Mouse (Mus musculus) hindbrain, postnatal 0 days (tissue): ENCODE measurements at regions not wholly inside any gene's neighbourhood (a gene's known extent, or its start where the extent isn't known, plus 50 kb on each side); places are given as distances from the start of the nearest gene placed in this dataset.

Experiments
- ATAC-seq: fragments of 200-750 bp; cut with Nextera tagmentation; 2 replicates; pipeline ENCODE4 v1.8.0; 2017; ENCODE audit warnings: mild to moderate bottlenecking, moderate TSS enrichment, moderate library complexity
- DNase-seq: peaks from one replicate; pipeline ENCODE4 v3.0.0-alpha.2; 2015; ENCODE audit warnings: low spot score
- H3K27ac ChIP-seq: fragments of 300-500 bp; sonication (generic); 2 replicates; pipeline ENCODE4 v1.5.1; 2014; ENCODE audit warnings: mild to moderate bottlenecking
- H3K27me3 ChIP-seq: fragments of 300-500 bp; sonication (generic); 2 replicates; pipeline ENCODE4 v1.6.1; 2014; ENCODE audit warnings: low read length, mixed read lengths; ENCODE audit not compliant: insufficient read depth
- H3K36me3 ChIP-seq: fragments of 300-500 bp; sonication (generic); 2 replicates; pipeline ENCODE4 v1.6.1; 2014; ENCODE audit warnings: low read length, mixed read lengths; ENCODE audit not compliant: insufficient read depth
- H3K4me1 ChIP-seq: fragments of 300-500 bp; sonication (generic); 2 replicates; pipeline ENCODE4 v1.6.1; 2014; ENCODE audit warnings: antibody characterized with exemption, low read length, mixed read lengths; ENCODE audit not compliant: insufficient read depth
- H3K4me2 ChIP-seq: fragments of 300-500 bp; sonication (generic); 2 replicates; pipeline ENCODE4 v1.6.1; 2014; ENCODE audit warnings: low read depth, mild to moderate bottlenecking, low read length, moderate library complexity, mixed read lengths
- H3K4me3 ChIP-seq: fragments of 300-500 bp; sonication (generic); 2 replicates; pipeline ENCODE4 v1.5.1; 2014; ENCODE audit warnings: low read length
- H3K9ac ChIP-seq: fragments of 300-500 bp; sonication (generic); replicated peaks from 2 replicates; pipeline ENCODE4 v1.6.1; 2014; ENCODE audit warnings: mild to moderate bottlenecking, low read length, moderate library complexity, mixed read lengths
- H3K9me3 ChIP-seq: fragments of 300-500 bp; sonication (generic); 2 replicates; pipeline ENCODE4 v1.6.1; 2016; ENCODE audit warnings: low read length, mixed read lengths
- CTCF ChIP-seq: IDR thresholded peaks from 2 replicates; pipeline ENCODE4 v1.5.1; 2016; ENCODE audit warnings: antibody characterized with exemption, control low read depth, low read depth
- WGBS: fragments of 180-500 bp; shearing (Covaris S2); extraction: QIAGEN DNeasy Blood & Tissue Kit; methylation state at CpG from one replicate; pipeline ENCODE4 v1.1.7; 2014; 5-methylcytosine and 5-hydroxymethylcytosine counted together

DNA sequence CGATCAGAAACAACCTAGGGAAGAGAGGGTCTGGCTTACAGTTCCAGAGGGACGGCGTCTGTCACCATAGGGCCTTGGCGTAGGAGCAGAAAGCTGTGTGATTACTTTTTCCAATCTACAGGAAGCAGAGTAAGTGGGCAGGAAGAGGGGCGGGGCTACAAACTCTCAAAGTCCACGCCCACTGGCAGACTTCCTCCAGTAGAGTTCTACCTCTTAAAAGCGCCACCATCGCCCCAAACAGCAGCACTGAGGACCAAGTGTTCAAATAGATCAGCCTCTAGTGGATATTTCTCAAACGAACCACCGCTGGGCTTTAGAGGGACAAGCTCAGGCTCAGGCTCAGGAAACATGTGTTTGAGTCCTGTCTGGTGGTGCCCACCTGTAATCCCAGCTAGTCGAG is 231.2 kb upstream of the Msx2 start:
- TF ChIP-seq CTCF = no peak
- ATAC-seq (no peak), DNase-seq (no peak)
- 91% methylated on average over 11 of the region's 11 CpGs for WGBS
- H3K4me3 ChIP-seq = no peak overlapping the region
- no peak overlapping the region for H3K27ac ChIP-seq
- H3K36me3 ChIP-seq = no peaks in the 10 kb centered on the region
- H3K4me1 ChIP-seq = no peaks in the 10 kb centered on the region
- H3K9ac ChIP-seq = no peak overlapping the region
- no peak overlapping the region for H3K4me2 ChIP-seq
- no peaks in the 10 kb centered on the region for H3K27me3 ChIP-seq
- no peaks in the 10 kb centered on the region for H3K9me3 ChIP-seq

DNA sequence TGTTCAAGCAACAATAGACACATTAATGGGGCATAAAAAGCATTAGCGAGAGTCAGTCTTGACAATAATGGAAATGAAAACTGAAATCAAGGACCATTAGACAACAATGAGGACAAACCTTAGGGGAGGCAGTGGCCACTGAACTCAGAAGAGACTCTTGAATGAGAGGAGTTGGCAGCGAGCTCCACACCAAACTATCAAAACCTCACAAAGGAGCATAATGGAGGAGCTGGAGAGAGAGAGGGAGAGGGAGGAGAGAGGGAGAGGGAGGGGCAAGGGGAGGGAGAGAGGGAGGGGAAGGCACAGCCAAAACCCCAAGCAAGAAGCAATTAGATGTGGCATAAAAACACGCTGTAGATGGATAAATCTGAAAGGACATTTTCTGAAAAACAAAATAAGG is 227.4 kb upstream of the Msx2 start:
- no peak for TF ChIP-seq CTCF
- no peak overlapping the region for H3K4me3 ChIP-seq
- H3K9me3 ChIP-seq = no peaks in the 10 kb centered on the region
- no peak overlapping the region for H3K4me2 ChIP-seq
- no peaks in the 10 kb centered on the region for H3K4me1 ChIP-seq
- DNase-seq (no peak), ATAC-seq (no peak)
- no peaks in the 10 kb centered on the region for H3K27me3 ChIP-seq
- H3K36me3 ChIP-seq = no peaks in the 10 kb centered on the region
- no peak overlapping the region for H3K9ac ChIP-seq
- WGBS = 28% methylated on average over 3 of the region's 3 CpGs
- H3K27ac ChIP-seq = no peak overlapping the region

DNA sequence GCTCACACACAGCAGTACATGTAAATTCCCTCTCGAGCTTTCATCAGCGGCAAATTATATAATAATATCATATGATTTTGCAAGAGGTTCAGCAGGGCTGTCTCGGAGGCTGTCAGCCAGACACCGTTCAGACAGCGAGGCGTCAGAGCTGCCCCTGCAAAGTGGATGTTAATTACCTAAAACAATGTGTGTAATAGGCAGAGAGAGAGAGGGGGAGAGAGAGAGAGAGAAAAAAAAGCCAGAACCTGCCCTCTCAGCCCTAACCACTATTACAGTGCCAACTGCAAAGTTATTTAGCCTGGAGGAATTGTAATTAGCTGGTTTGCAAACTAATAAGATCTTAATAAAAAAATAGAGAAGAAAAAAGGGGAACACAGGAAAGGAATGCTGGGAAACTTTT is 225.1 kb upstream of the Msx2 start:
- Histone ChIP-seq H3K9me3 (no peaks in the 10 kb centered on the region), H3K27me3 (no peaks in the 10 kb centered on the region), H3K36me3 (no peaks in the 10 kb centered on the region), H3K27ac (no peak overlapping the region), H3K9ac (no peak overlapping the region), H3K4me2 (no peak overlapping the region), H3K4me1 (no peaks in the 10 kb centered on the region), H3K4me3 (no peak overlapping the region)
- no peak for DNase-seq
- 35% methylated on average over 6 of the region's 6 CpGs for WGBS
- no peak for TF ChIP-seq CTCF
- peak; percentile 35; the same call in 1 of the 2 replicates for ATAC-seq

DNA sequence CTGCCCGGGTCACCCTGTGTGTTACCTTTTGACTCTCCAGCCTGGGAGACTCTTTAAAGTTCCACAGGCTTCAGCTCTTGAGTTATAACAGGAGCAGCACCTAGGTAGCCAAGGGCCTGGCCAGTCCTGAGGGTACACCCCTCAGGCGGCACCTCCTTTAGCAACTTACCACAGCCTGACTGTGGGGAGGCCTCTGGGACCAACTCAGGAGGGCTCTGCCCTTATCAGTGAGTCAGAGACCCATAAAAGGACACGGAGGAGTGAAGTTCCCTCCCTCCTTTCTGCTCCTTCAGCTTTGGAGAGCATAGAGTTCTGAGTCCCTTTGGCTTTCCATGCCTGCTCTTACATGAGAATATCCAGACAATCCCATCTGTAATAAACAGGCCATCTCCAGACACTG is 222.5 kb upstream of the Msx2 start:
- no peak for ATAC-seq
- 71% methylated on average over 3 of the region's 3 CpGs for WGBS
- H3K4me1 ChIP-seq = no peaks in the 10 kb centered on the region

DNA sequence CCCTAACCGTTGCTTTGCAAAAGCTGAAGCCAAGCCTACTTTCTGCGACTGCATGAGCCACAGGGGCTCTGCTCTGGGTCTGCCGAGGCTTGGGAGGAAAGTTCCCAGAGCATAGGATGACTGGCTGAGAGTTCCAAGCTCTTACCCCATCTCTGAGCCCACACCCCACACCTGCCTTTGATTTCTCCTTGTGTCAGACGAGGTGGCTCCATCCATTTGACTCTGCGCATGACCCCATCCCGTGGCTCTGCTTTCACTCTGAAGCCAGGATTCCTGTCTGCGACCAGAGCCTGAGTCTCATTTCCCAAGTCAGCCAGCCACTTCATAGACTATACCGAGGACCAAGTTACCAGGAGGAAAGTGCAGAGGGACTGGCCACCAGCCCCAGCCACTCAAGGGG is 216.1 kb upstream of the Msx2 start:
- H3K9ac ChIP-seq = no peak overlapping the region
- WGBS = 53% methylated on average over 8 of the region's 8 CpGs
- ATAC-seq = no peak
- no peak overlapping the region for H3K4me3 ChIP-seq
- no peaks in the 10 kb centered on the region for H3K9me3 ChIP-seq
- DNase-seq = no peak
- H3K36me3 ChIP-seq = no peaks in the 10 kb centered on the region
- TF ChIP-seq CTCF = no peak
- H3K27me3 ChIP-seq = no peaks in the 10 kb centered on the region
- H3K4me2 ChIP-seq = peak overlapping the region; percentile 35; the same call in 1 of the 2 replicates
- H3K4me1 ChIP-seq = no peaks in the 10 kb centered on the region
- H3K27ac ChIP-seq = no peak overlapping the region

More for the DNA sequence above, 222.5 kb upstream of the Msx2 start:
- Histone ChIP-seq H3K36me3 (no peaks in the 10 kb centered on the region), H3K4me2 (no peak overlapping the region), H3K27ac (no peak overlapping the region), H3K9ac (no peak overlapping the region), H3K9me3 (no peaks in the 10 kb centered on the region), H3K4me3 (no peak overlapping the region), H3K27me3 (no peaks in the 10 kb centered on the region)
- TF ChIP-seq CTCF = no peak
- no peak for DNase-seq

DNA sequence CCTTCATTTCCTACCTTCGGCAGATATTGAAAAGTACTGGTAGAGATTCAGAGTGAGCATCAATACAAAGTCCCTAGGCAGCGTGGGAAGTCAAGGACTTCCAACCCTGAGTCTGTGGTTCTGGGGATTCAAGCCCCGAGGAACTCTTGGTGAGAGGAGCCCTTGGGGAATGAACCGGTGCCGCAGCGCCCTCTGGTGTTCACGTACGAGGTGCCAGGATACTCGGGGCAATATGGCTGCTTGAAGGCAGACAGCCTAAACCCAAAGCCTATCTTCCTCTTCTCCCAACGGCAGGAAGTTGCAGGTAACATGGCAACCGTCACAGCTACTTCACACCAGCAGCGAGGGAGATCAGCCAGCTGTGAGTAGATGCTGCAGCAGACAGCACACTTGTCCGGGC is 215.6 kb upstream of the Msx2 start:
- no peaks in the 10 kb centered on the region for H3K36me3 ChIP-seq
- H3K27ac ChIP-seq = no peak overlapping the region
- no peak overlapping the region for H3K9ac ChIP-seq
- no peaks in the 10 kb centered on the region for H3K9me3 ChIP-seq
- DNase-seq = peak; percentile 87
- TF ChIP-seq CTCF = peak; percentile 94
- peak overlapping the region; percentile 35; the same call in 1 of the 2 replicates for H3K4me2 ChIP-seq
- H3K27me3 ChIP-seq = no peaks in the 10 kb centered on the region
- H3K4me3 ChIP-seq = no peak overlapping the region
- peak; percentile 77 for ATAC-seq
- WGBS = 5% methylated on average over 13 of the region's 13 CpGs
- H3K4me1 ChIP-seq = no peaks in the 10 kb centered on the region

- peak; percentile 1; the same call in 1 of the 2 replicates for TF ChIP-seq CTCF
- WGBS = 40% methylated on average over 5 of the region's 5 CpGs
- H3K27ac ChIP-seq = no peak overlapping the region
- ATAC-seq (peak; percentile 73; the same call in 1 of the 2 replicates), DNase-seq (peak; percentile 38)
- no peaks in the 10 kb centered on the region for H3K9me3 ChIP-seq
- H3K4me2 ChIP-seq = no peak overlapping the region
- H3K9ac ChIP-seq = no peak overlapping the region
- H3K4me1 ChIP-seq = no peaks in the 10 kb centered on the region
- no peaks in the 10 kb centered on the region for H3K27me3 ChIP-seq
- H3K36me3 ChIP-seq = no peaks in the 10 kb centered on the region
- H3K4me3 ChIP-seq = no peak overlapping the region
Measured at GRCm38 (mm10) chr13:53684498-53684897, 211.6 kb upstream of the Msx2 start.
